Mouse (Mus musculus) heart, postnatal 10 days (tissue): ENCODE results near the gene Rab6a. TPM values are rescaled to one million over a fixed set of nuclear protein-coding genes. Genes with fewer than 3 reads are reported as not detected.

ENCODE experiments used
- DNase-seq, 2 experiments: peaks; one replicate each; pipeline ENCODE4 v3.0.0; 2021
- intact Hi-C: fragments of 180-260 bp; cut with DNase I; formaldehyde crosslinking; loops from one replicate; pipeline ENCODE4 v1.15.1; 2025
- total RNA-seq, 2 experiments: library from RNA; stranded (reverse); gene quantifications; 2 replicates each; pipeline ENCODE4 v1.2.3; 2021

Rab6a gene
- total RNA-seq, 2 experiments from 2014 or later = 77.2 to 78.6 TPM

DNA sequence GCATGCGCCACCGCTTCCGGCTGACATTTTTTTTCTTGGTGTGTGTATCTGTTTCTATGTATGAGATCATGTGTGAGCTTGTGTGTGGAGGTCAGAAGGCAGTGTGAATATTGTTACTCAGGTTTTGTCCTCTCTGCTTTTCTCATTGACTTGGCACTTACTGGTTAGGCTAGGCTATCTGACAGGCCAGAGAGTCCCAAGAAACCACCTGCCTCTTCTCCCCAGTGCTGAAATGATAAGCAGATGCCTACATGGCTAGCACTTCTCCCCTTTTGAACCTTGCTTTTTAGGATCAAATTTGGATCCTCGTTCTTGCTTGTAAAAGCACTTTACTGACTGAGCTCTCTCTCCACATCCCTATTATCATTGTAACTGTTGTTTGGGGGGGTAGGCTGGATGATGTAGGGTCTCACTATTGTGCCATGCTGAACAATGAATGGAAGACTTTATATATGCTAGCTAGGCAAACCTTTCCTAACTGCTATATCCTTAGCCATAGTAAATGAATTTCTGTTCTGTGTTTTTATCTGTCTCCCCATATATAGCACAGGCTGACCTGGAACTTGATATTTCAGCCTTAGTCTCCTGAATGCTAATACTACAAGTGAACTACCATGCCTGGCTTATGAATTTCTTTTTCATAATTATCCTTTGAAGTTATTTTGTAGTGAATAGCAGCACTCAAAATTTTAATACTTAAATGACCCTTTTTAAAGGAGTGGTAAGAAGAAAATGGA is 9.1 kb downstream of the Rab6a start:
- DNase-seq = no peak
- intact Hi-C loops = no loop called here

DNA sequence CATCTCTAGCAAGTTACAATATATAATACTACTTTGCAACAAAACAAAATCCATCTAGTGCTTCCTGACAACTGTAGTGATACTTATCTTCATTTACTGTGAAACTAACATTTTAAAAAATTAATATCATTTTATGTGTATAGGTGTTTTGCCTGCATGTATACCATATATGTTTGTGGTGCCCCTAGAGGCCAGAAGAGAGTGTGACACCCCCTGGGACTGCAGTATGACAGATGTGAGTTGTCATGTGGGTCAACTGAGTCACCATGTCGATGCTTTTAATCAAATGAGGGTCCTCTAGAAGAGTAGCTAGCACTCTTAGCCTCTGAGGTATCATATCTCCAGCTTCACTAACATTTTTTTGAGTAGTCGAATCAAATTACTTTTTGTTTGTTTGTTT is 15.1 kb downstream of the Rab6a start:
- DNase-seq = no peak
- intact Hi-C loops = no loop called here

DNA sequence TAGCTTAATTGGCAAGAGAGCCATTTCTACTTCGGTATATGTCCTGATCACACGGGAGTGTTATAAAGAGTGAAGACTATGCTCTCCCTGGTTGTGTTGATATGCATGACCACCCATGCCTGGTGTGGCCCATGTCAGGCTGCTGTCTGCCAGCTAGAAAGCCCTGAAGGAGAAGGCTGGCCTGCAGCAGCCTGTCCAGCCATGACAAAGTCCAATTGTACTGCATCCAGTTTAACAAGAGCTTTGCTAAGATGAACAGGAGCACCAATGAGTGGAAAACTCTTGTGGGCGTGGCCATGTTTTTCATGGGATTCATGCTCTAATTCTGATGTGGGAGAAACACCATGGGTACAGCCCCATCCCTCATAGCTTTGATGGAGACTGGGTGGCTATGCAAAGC is 17.3 kb downstream of the Rab6a start:
- intact Hi-C loops = no loop called here
- DNase-seq = no peak

DNA sequence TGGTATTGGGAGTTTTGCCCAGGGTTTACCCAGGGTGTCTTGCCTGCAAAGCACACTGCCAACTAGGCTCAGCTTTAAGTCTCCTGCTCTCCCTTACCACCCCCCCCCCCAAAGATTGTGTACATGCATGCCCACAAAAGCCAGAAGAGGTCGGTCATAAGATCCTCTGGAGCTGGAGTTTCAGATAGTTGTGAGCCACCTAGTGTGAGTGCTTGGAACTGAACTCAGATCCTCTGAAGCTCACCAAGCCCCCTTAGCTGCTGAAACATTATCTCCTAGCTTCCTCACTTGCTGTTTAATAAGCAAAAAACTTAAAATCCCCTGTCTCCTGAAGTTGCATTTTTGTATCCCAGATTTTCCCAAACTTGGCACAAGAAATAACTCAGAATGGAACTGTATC is 30.4 kb downstream of the Rab6a start:
- intact Hi-C loops = loop anchor here (2.0 kb wide), 1 partner anchor 117 kb away; no protein-coding TSS in a partner anchor

DNA sequence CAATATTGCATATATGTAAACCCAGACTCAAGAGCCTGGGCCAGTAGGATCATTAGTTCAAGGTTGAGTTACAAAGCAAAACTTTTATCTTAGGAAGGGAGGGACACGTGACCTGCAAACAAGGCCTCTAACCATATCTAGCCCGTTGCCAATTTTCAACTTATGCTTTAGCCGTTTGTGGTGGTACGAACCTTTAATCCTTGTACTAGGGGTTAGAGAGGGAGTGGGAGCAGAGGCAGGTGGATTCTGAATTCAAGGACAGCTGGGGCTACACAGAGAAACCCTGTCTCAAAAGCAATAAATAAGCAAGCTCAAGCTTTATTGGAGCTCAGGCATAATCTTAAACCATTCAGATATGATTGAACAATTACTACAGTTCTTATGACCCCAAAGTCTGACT is 35.2 kb downstream of the Rab6a start:
- intact Hi-C loops = no loop called here
- no peak for DNase-seq

More for the DNA sequence above, 30.4 kb downstream of the Rab6a start:
- DNase-seq = peak; percentile 39 to 57

DNA sequence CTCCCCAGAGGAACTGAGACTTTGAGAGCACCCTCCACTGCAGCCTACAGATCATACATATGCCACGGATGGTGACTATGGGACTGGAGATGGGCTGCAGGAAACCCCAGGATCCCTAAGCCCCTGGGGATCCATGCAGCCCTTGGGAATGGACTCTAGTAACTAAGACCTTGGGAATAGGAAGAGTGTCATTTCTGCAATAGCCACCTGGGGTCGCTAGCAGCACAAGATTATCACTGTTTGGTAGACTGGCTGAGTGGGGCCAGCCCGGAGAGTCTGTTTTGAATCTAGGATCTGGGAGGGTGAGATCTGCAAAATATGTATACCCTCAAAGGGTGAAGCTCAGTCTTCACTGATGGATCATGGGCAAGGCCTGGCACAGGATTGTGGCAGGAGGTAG is 37.9 kb downstream of the Rab6a start:
- intact Hi-C loops = loop anchor here (1.0 kb wide), 2 partner anchors 18 to 39 kb away; no protein-coding TSS in a partner anchor
- DNase-seq = peak; percentile 64 to 84

DNA sequence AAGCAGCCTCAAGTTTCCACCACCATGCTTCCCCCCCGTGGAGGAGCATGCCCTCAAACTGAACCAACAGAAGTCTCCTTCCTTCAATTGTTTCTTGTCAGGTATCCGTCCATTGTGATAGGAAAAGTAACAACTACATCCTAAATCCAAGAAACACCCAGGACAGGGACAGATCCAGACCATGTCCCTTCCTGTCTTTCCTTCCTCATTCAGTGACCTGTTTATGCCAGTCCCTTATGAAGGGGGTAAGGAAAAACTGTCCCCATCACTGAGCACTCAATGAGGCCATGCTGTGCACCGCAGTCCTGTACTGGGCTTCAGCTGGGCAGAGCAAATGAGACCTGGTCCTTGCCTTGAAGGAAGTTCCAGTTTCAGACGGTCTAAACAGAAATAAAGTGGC is 41.9 kb downstream of the Rab6a start:
- intact Hi-C loops = no loop called here
- DNase-seq = no peak

DNA sequence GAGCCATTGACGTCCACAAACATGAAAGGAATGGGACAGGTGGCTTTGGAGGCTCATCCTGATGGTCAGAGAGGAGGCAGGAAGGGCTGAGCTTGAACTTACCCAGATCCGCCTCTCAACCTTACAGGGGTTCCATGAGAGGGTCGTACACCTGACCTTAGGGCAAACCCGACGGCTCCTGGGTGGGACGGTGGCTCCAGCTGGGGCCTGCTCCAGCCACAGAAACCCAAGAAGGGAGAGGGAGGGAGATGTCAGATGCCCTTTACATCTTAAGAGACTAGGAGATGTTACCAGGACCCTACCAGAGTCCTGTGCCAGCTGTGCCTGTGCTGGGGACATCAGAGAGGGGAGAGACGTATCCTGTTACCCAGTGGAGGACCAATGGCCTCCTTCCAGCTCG is 42.6 kb downstream of the Rab6a start:
- no peak for DNase-seq
- intact Hi-C loops = no loop called here

DNA sequence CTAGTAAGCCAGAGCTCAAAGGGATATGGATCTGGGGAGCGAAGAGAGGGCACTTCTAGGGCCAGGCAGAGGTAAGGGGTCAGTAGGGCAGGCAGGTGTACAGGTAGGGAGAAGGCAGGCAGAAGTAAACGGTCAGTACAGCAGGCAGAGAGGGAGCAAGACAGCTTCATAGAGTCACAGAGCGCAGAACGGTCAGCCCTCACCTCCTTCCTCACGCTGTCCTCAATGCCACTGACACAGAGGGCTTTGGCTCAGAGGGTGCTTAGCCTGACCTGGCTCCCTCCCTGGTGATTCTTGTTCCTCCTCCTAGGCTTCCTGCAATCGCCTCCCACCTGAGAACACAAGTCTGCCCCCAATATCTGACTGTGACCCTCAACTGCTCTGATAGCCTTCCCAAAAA is 43.2 kb downstream of the Rab6a start:
- intact Hi-C loops = no loop called here
- DNase-seq = no peak

DNA sequence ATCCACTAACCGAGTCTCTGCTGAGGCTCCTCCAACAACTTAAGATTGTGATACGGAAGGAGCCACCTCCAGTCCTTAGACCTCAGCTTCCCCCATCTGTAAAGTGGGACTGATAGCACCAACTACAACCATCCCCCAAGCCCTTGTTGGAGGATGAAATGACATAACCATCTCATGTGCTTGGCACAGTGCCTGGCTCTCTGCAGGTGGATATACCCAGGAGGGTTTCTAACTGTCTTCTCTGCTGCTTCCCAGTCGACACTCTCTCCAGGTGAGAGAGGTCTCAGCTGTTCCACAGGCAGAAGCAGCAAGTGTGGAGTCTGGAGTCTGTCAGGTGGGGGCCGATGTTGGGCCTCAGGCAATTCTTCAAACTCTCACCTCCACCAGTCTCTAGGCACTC is 43.8 kb downstream of the Rab6a start:
- DNase-seq = no peak
- intact Hi-C loops = no loop called here

DNA sequence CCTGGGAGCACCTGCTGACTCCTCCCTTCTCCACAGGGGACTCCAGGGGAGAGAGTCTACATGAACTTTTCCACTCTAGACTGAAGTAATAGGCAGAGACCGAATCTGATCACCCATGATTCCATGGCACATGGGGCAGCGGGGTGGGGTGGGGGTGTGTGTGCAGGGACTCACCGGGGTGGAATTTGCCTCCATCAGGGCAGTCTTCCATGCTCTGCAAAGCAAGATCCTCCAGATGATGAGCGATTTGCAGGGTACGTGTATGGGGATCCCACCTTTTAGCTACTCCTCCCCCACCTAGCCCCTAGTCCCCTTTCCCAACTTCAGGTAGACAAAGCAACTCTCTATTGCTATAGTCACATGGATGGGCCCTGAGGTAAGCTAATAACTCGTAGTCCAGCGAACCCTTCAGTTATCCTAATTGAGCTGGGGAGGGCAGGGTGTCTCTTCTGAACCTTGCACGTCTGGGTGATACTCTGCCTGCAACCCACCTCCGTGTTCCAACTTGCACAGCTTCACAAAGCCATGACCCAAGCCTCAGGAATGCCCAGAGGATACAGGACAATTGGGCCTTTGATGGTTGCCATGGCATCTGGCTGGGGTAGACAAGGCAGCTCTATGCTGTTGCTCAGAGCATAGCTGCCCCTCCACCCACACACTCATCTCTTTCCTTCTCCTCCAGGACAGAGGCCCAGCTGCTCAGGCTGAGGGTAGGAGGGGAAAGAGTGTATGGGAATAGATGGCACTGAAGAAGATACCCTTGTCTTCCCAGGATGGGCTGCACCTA is 46.5 kb downstream of the Rab6a start:
- no peak for DNase-seq
- intact Hi-C loops = no loop called here

DNA sequence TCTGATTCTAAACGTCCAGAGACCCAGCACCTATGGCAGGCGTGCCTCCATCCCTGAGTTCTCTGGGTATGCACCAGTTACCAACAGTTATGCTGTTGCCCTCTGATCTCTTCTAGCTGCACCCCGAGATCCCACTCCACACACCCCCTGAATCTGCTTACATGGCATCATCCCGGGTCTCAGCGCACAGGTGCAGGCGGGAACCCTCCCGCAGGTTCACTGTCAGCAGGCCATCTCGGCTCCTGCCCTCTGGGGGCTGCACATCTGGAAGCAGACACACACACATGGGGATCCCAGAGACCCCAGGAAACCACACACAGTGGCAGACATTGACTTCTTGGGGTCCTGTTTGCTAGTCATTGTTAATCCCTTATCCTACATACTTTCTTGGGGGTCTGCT is 47.2 kb downstream of the Rab6a start:
- DNase-seq = no peak
- intact Hi-C loops = no loop called here

DNA sequence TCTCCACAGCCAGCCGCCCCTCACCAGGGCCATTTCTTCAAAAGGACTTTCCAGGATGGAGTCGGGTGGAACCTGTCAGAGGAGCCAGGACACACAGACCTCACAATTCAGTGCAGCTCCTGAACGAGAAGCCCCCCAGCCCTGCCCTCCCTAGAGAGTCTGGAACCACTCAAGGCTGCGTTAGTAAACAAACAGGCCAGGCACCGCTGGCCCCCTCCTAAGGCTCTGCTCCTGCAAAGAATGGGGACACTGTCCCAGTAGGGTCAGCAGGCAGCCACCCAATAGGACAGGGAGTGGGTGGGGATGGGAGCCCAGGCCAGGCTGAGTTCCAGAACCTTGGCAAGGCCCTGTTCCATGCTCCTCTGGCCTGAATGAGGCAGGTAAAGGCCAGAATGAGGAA is 49.5 kb downstream of the Rab6a start:
- DNase-seq = no peak
- intact Hi-C loops = no loop called here

DNA sequence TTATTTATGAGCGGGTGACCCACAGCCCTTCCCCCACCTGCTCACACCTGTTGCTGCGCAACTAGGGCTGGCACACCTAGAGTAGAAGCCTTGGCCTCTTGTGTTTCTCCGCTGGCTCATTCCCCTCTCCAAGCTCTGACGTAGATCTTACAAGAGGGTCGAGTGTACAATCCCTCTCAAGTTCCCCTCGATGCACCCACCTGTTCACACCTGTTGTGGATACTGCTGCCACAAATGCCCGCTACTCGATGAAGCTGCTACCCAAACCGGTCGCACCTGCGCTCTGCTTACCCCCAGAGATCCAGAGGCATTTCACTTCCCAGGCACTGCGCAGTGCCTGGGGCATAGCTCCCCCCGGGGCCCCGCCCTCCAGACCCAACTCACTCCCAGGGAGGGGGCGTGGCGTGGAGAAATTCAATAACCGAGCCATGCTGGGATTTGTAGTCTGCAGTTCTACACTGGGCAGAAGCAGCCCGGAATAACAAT is 50.9 kb downstream of the Rab6a start:
- no peak for DNase-seq
- intact Hi-C loops = no loop called here

DNA sequence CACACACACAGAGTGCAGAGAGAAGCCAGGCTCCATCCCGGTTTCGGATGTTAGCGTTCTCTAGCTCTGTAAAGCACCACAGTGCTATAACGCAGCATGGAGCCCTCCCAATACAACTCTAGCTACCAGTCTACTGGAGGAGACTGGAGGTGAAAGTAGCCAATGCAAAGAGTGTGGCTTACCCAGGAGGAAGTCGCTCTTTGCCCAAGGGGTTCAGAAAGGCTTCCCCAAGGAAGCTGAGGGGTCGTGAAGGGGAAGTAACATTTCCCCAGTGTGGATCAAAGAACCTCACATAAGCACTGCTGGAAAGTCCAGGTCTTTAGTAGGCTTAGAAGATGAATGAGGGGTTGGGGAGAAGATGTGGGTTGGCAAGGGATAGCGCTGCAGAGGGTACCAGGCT is 54.1 kb downstream of the Rab6a start:
- intact Hi-C loops = loop anchor here (5.0 kb wide), 2 partner anchors 139 to 234 kb away; no protein-coding TSS in a partner anchor
- no peak for DNase-seq

DNA sequence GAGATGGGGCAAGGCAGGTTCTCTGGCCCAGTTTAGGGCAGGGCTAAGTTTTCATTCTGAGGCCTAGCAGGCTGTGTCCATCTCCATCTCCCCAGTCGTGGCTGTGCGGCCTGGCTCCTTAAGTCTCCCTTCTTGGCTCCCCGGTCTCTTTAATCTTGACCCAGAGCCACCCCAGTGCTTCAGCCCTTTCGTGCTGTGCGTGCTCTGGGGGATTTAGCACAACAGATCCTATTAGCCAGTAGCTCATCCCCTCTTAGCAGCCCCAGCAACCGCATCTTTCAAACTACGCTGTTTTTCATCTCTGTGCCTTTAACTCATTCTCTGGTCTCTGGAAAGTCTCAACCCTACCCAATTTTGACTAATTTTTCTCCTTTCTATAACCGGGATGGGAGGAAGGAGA is 55.0 kb downstream of the Rab6a start, which contains the start of gene Plekhb1:
Plekhb1 (minus strand) TSS at position 184 of the 400 bp plus-strand sequence.
- no peak for DNase-seq
- intact Hi-C loops = loop anchor here (5.0 kb wide), 2 partner anchors 140 to 235 kb away; no protein-coding TSS in a partner anchor

DNA sequence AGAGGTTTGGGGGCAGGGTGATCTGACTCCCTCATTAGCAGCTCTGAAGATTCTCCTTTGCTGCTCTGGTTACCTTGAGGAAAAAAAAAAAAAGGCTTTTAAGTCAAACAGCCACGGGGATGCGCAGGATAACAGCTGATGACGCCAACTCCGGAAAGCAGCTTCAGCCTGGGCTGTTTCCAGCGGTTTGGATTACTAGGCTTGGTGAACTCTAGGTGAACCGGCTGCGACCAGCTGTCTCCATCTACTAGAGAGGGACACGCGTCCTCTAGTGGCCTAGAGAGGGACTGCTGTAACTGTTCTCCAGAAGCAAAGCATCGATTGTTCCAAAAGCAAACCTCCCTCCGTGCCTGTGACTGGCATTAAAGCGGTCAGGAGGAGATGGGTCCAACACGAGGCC is 56.0 kb downstream of the Rab6a start:
- intact Hi-C loops = loop anchor here (1.0 to 5.0 kb wide), 3 partner anchors 18 to 236 kb away; no protein-coding TSS in a partner anchor
- peak; percentile 95 to 96 for DNase-seq

DNA sequence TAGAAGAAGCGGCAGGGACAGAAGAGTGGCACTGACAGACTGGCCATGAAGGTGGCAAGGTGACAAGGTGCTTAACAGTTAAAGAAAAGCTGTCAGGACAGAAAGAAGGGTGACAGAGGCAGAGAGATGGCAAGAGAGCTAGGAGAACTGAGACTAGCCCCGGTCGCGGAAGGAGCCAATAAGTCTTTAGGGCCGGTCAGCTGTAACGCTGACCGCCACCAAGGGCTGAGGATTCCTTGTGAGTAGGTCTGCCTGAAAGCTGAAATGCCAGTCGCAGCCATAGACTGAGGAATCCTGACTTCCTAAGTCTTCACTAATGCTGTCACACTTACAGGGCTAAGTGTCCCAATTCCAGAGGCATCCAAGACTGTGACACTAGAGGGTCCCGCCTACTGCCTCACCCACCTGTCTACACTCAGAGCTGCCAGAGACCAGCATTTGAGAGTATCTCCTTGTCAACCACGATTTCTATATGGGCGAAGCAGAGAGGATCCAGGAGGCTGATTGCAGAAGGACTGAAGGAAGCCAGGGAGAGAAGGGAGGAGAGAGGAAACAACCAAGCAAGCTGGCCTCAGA is 56.6 kb downstream of the Rab6a start:
- DNase-seq = no peak

DNA sequence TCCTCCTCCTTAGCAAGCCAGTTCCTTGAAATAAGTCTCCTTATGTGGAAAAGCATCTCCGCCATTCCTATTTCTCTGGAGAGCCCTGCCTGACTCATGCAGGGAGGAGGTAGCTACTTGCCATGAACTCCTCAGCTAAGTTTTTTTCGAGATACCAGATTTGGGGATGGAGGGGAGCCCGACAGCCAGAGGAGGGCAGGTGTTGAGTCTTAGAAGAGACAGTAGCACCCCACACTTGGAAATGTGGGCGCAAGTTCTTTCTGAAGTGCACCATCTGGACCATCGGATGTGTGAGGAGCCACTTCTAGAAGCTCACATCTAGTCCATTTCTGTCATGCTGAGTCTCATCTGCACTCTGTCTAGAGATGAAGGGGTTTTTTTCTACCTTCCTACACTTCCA is 63.4 kb downstream of the Rab6a start:
- no peak for DNase-seq
- intact Hi-C loops = no loop called here

More for the DNA sequence above, 56.6 kb downstream of the Rab6a start:
- intact Hi-C loops = loop anchor here (1.0 to 5.0 kb wide), 3 partner anchors 19 to 237 kb away; no protein-coding TSS in a partner anchor

DNA sequence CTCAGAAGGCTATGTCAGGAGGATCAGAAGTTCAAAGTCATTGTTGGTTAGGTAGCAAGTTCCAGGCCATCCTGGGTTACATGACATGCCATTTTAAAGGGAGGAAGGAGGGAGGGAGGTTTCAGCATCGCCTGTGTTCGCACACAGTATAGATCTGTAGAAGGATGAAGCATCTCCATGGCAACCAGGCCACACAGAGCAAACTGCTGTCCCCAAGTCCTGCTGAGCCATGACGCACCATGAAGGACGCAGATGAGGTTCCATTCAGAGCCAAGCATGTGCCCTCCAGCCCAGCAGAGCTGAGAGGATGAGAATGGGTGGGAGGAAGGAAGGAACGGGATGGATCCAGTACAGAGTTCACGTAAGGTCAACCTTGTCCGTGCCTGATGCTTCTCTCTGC is 66.2 kb downstream of the Rab6a start:
- DNase-seq = no peak
- intact Hi-C loops = no loop called here

DNA sequence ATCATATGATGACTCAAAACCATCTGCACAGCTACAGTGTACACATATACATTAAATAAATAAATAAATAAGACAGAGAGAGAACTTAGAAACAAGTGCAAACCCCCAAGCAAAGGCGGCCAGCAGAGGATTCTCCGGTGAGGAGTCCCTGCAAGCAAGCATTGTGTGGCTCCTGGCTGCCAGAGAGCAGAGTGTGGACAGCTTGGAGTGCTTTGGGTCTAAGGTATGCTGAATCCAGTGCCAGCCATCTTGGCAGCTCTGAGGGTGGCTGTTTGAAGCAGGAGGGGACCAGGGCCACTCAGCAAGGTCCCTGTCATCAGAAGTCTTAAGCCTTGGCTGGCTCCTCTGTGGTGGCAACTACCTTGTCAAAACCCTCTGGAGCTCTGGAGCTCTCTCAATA is 67.7 kb downstream of the Rab6a start:
- intact Hi-C loops = no loop called here
- peak; percentile 68 to 76 for DNase-seq
